ENCODE assay signal across 9 mouse cellular contexts in the genomic region with DNA sequence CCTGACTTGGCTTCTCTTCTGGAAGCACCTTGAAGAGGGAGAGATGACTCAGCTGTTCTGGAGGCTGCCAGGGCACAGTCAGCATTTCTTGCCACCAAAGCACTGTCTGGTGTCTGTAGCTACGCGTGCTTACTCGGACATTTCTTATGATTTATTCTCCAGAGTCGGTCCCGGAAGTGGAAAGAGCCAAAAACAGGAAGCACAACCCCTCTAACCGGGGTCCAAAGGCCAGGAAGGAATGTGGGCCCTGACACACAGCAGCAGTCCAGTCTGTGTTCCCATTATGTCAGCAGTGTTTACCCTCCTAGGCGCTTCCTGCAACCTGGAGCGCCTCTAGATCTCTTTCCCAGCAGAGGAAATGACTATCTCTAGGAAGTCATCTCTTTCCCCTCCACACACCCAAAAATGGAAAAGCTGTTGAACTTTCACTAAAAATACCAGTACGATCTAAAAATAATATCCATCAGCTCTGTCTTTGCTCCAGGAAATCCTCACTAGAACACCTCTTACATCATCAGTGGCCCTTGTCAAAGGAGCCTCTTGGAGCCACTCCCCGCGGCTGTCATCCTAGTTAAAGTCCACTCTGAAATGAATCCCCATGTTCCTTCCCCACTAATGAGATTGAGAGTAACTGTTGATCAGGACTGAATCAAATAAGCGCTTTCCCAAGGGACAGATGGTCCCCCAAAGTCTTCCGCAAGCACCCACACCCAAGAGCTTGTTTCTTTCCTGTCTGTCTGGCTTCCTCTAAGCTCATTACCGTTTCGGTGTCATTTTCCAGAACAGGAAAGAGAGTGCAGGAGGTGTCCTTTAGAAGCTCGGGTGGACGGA.
A peak's percentile ranks its signal among the peaks of the same experiment; 100 is the strongest.
DNase-seq lines count a peak whose midpoint lies in the region; ATAC-seq lines count a peak whose summit lies in the region.
"Had no signal": no experiment of that assay in that cellular context is flagged by ENCODE, and none has a peak within 500 bp of the region (broad histone marks: within the 10 kb centered on the region; RNA-seq: fewer than 3 reads in every experiment).

No protein-coding gene starts in this region.

- ATAC-seq in frontal cortex, adult (ENCODE audit: low TSS enrichment), result peak; percentile 31
- no peak for ATAC-seq in heart, embryonic 13.5 days (ENCODE audit: extremely low read depth, insufficient number of reproducible peaks, low FRiP score, low TSS enrichment)
- ATAC-seq in forebrain, embryonic 12.5 days (ENCODE audit: low FRiP score), result no peak

- H3K36me3 ChIP-seq in heart, embryonic 13.5 days, result no peaks in the 10 kb centered on the region
- no peaks in the 10 kb centered on the region for H3K36me3 ChIP-seq in forebrain, embryonic 12.5 days (replicated peaks)
- H3K36me3 ChIP-seq: neural tube, embryonic 12.5 days had no signal

- 44% methylated on average over 17 of the region's 17 CpGs for WGBS in heart, embryonic 13.5 days
- WGBS in forebrain, embryonic 12.5 days, result 83% methylated on average over 17 of the region's 17 CpGs

- no peak overlapping the region for H3K4me3 ChIP-seq in heart, embryonic 13.5 days
- no peak overlapping the region for H3K4me3 ChIP-seq in forebrain, embryonic 12.5 days (replicated peaks)
- H3K4me3 ChIP-seq: neural tube, embryonic 12.5 days had no signal

- no peak overlapping the region for H3K9ac ChIP-seq in heart, embryonic 13.5 days
- no peak overlapping the region for H3K9ac ChIP-seq in forebrain, embryonic 12.5 days
- H3K9ac ChIP-seq: neural tube, embryonic 12.5 days had no signal

- 0 out of 2 replicates have a peak, but pooled peaks cover 3% of the 10 kb centered on the region for H3K27me3 ChIP-seq in heart, embryonic 13.5 days (replicated peaks)
- H3K27me3 ChIP-seq in forebrain, embryonic 12.5 days, result peaks cover 7% of the 10 kb centered on the region; the same call in 1 of the 2 replicates
- H3K27me3 ChIP-seq: neural tube, embryonic 12.5 days had no signal

- DNase-seq in frontal cortex, postnatal 25 days (ENCODE audit: low spot score in 2 of 2), result no peak
- peak; percentile 74 for DNase-seq in kidney, postnatal 14 days
- DNase-seq in mesoderm, embryonic 11.5 days (ENCODE audit: low read depth, low spot score), result peak; percentile 32
- DNase-seq in thymus, postnatal 36 days, result no peak
- DNase-seq in thymus, postnatal 25 days, result no peak

- H3K27ac ChIP-seq in heart, embryonic 13.5 days (replicated peaks), result peak overlapping the region; percentile 46
- no peak overlapping the region for H3K27ac ChIP-seq in forebrain, embryonic 12.5 days
- H3K27ac ChIP-seq: neural tube, embryonic 12.5 days had no signal

- H3K4me2 ChIP-seq in heart, embryonic 13.5 days, result peak overlapping the region; percentile 16; the same call in 1 of the 2 replicates
- no peak overlapping the region for H3K4me2 ChIP-seq in forebrain, embryonic 12.5 days
- H3K4me2 ChIP-seq: neural tube, embryonic 12.5 days had no signal

- peaks cover 25% of the 10 kb centered on the region for H3K4me1 ChIP-seq in heart, embryonic 13.5 days
- no peaks in the 10 kb centered on the region for H3K4me1 ChIP-seq in forebrain, embryonic 12.5 days
- H3K4me1 ChIP-seq: neural tube, embryonic 12.5 days had no signal

- peaks cover 8% of the 10 kb centered on the region; the same call in 1 of the 2 replicates for H3K9me3 ChIP-seq in heart, embryonic 13.5 days
- 0 out of 2 replicates have a peak, but pooled peaks cover 4% of the 10 kb centered on the region for H3K9me3 ChIP-seq in forebrain, embryonic 12.5 days
- H3K9me3 ChIP-seq: neural tube, embryonic 12.5 days had no signal

Comparison
In these comparisons a context has a peak if more than half of its experiments do, and no peak if none do; other contexts are left out.
1. DNase-seq: peak in kidney, postnatal 14 days (single experiment) and mesoderm, embryonic 11.5 days (single experiment); none in frontal cortex, postnatal 25 days (0 of 2), thymus, postnatal 36 days (0 of 2) and thymus, postnatal 25 days (single experiment).